Mouse (Mus musculus): Measurements from ENCODE around the gene Tcap. TPM values are rescaled to one million over a fixed set of nuclear protein-coding genes. Genes with fewer than 3 reads are reported as not detected.

Tcap gene
- total RNA-seq, 1 experiment = 0.45 TPM

DNA sequence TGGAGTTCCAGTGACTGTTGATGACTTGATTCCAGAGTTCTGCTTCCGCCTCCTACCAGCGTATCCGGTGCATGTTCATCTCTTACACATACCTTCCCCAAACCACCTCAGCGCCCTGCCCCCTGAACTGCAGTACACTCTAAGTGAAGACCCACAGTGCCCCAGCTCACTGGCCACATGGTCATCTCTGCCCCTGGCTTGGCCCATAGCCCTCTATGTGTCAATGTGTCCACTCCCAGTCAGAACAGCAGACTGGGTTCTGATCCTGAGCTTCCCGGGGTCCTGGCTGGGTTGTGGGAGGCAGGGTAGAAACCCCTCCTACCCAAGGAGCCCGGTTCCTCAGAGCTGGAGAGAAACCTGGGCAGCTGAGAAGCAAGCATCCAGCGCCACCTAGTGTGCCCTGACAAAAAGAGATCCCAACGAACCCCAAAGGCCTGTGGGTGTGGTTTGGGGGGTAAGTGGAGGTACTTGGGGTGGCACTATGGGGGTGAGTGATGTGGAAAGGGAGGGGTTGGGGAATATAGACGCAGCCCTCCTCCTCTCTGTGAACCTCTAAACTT lies 5.7 kb downstream of the Tcap start:
- Histone ChIP-seq H3K36me3 (ENCODE audit: control insufficient read depth, insufficient read depth, low read length, poor library complexity, severe bottlenecking) (no peaks in the 10 kb centered on the region), H3K9ac (ENCODE audit: insufficient read depth, low read depth, low read length, poor library complexity, severe bottlenecking) (no peak overlapping the region), H3K27ac (ENCODE audit: insufficient read depth, low read depth, low read length, poor library complexity, severe bottlenecking) (no peak overlapping the region), H3K4me1 (ENCODE audit: control insufficient read depth in 2 of 2, insufficient read depth in 2 of 2, low read length in 2 of 2, poor library complexity in 1 of 2) (peaks cover 0 to 31% of the 10 kb centered on the region in 2 experiments; a peak in 1 of 4 replicates), H3K9me3 (ENCODE audit: control insufficient read depth, insufficient read depth, low read depth, low read length) (no peaks in the 10 kb centered on the region), H3K4me3 (ENCODE audit: insufficient read depth in 1 of 2, low read depth in 1 of 2, low read length in 2 of 2, poor library complexity in 1 of 2, severe bottlenecking in 1 of 2) (no peak overlapping the region)
- TF ChIP-seq CHD2 (IDR thresholded peaks at IDR 0.05; ENCODE audit: low read depth, low read length) = no peak
- no peak for TF ChIP-seq MAFK (IDR thresholded peaks at IDR 0.05; ENCODE audit: insufficient read depth, low read depth, low read length)
- no peak for TF ChIP-seq HCFC1 (IDR thresholded peaks at IDR 0.05; ENCODE audit: borderline replicate concordance, insufficient read depth, low read length)
- no peak for TF ChIP-seq ZC3H11A (IDR thresholded peaks at IDR 0.05; ENCODE audit: borderline replicate concordance, low read depth, low read length)
- no peak for TF ChIP-seq ZNF384 (IDR thresholded peaks at IDR 0.05; ENCODE audit: low read depth, low read length)
- in situ Hi-C loops (cut with MboI; ENCODE audit: low sequenced_read_pairs in 2 of 2, unreplicated experiment in 2 of 2) = no loop called here
- DNase-seq (ENCODE audit: low read depth, low spot score) = no peak

DNA sequence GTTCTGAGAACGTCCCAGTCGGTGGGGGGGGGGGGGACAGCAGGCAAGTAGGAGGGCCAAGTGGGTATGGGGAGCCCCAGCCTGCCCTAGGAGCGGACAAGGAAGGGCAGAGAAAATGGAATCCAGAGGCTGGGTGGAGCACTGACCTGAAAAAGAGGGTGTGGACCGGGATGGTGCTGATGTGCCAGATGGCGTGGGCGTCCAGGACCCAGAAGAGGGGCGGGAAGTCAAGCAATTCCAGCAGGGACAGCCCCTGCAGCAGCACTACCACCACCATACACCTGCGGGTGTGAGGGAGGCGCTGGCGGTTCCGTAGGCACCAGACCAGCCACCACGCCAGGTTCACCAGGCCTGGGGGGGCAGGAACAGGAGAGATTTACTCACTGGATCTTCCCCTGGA lies 6.5 kb downstream of the Tcap start:
- Histone ChIP-seq H3K9me3 (ENCODE audit: control insufficient read depth, insufficient read depth, low read depth, low read length) (no peaks in the 10 kb centered on the region), H3K4me3 (ENCODE audit: insufficient read depth in 1 of 2, low read depth in 1 of 2, low read length in 2 of 2, poor library complexity in 1 of 2, severe bottlenecking in 1 of 2) (no peak overlapping the region), H3K9ac (ENCODE audit: insufficient read depth, low read depth, low read length, poor library complexity, severe bottlenecking) (no peak overlapping the region), H3K4me1 (ENCODE audit: control insufficient read depth in 2 of 2, insufficient read depth in 2 of 2, low read length in 2 of 2, poor library complexity in 1 of 2) (peaks cover 0 to 31% of the 10 kb centered on the region in 2 experiments; a peak in 1 of 4 replicates), H3K27ac (ENCODE audit: insufficient read depth, low read depth, low read length, poor library complexity, severe bottlenecking) (no peak overlapping the region), H3K36me3 (ENCODE audit: control insufficient read depth, insufficient read depth, low read length, poor library complexity, severe bottlenecking) (no peaks in the 10 kb centered on the region)
- in situ Hi-C loops (cut with MboI; ENCODE audit: low sequenced_read_pairs in 2 of 2, unreplicated experiment in 2 of 2) = no loop called here
- no peak for DNase-seq (ENCODE audit: low read depth, low spot score)
- TF ChIP-seq ZNF384 (IDR thresholded peaks at IDR 0.05; ENCODE audit: low read depth, low read length) (no peak), ZC3H11A (IDR thresholded peaks at IDR 0.05; ENCODE audit: borderline replicate concordance, low read depth, low read length) (no peak), HCFC1 (IDR thresholded peaks at IDR 0.05; ENCODE audit: borderline replicate concordance, insufficient read depth, low read length) (no peak), CHD2 (IDR thresholded peaks at IDR 0.05; ENCODE audit: low read depth, low read length) (no peak), MAFK (IDR thresholded peaks at IDR 0.05; ENCODE audit: insufficient read depth, low read depth, low read length) (no peak)

GRCm38 (mm10) chr11:98392034-98392433 lies 8.4 kb downstream of the Tcap start:
- no peak overlapping the region for H3K9ac ChIP-seq (ENCODE audit: insufficient read depth, low read depth, low read length, poor library complexity, severe bottlenecking)

DNA sequence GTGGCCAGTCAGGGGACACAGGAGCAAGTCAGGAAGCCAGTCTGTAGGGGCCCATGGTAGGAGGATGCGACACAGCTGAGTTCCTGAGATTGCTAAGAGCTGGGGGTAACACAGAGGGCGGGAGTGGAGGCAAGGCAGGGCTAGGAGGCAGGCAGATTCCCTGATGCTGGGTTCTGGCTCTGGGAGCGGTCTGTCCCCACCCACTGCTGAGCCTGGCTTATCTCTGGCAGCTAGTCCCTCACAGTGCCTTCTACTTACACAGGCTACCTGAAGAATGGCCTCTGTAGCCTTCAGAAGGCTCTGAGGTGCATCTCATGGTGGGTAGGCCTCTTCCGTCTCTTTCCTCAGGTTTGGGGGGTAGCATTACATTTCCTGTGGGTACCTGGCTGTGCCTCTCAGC lies 9.0 kb downstream of the Tcap start:
- no peaks in the 10 kb centered on the region for H3K36me3 ChIP-seq (ENCODE audit: control insufficient read depth, insufficient read depth, low read length, poor library complexity, severe bottlenecking)
- peak overlapping the region in 1 of 2 experiments; percentile 26; a peak in 2 of 4 replicates for H3K4me3 ChIP-seq (ENCODE audit: insufficient read depth in 1 of 2, low read depth in 1 of 2, low read length in 2 of 2, poor library complexity in 1 of 2, severe bottlenecking in 1 of 2)
- no peak overlapping the region for H3K9ac ChIP-seq (ENCODE audit: insufficient read depth, low read depth, low read length, poor library complexity, severe bottlenecking)
- in situ Hi-C loops (cut with MboI; ENCODE audit: low sequenced_read_pairs in 2 of 2, unreplicated experiment in 2 of 2) = no loop called here
- H3K4me1 ChIP-seq (ENCODE audit: control insufficient read depth in 2 of 2, insufficient read depth in 2 of 2, low read length in 2 of 2, poor library complexity in 1 of 2) = peaks cover 0 to 28% of the 10 kb centered on the region in 2 experiments; a peak in 1 of 4 replicates
- no peaks in the 10 kb centered on the region for H3K9me3 ChIP-seq (ENCODE audit: control insufficient read depth, insufficient read depth, low read depth, low read length)
- H3K27ac ChIP-seq (ENCODE audit: insufficient read depth, low read depth, low read length, poor library complexity, severe bottlenecking) = 0 out of 2 replicates have a peak overlapping the region, but pooled peaks have one; percentile 5
- no peak for DNase-seq (ENCODE audit: low read depth, low spot score)
- TF ChIP-seq HCFC1 (IDR thresholded peaks at IDR 0.05; ENCODE audit: borderline replicate concordance, insufficient read depth, low read length) (no peak), CHD2 (IDR thresholded peaks at IDR 0.05; ENCODE audit: low read depth, low read length) (no peak), ZNF384 (IDR thresholded peaks at IDR 0.05; ENCODE audit: low read depth, low read length) (no peak), ZC3H11A (IDR thresholded peaks at IDR 0.05; ENCODE audit: borderline replicate concordance, low read depth, low read length) (no peak), MAFK (IDR thresholded peaks at IDR 0.05; ENCODE audit: insufficient read depth, low read depth, low read length) (no peak)

More at GRCm38 (mm10) chr11:98392034-98392433, 8.4 kb downstream of the Tcap start:
- peaks cover 0 to 29% of the 10 kb centered on the region in 2 experiments; a peak in 1 of 4 replicates for H3K4me1 ChIP-seq (ENCODE audit: control insufficient read depth in 2 of 2, insufficient read depth in 2 of 2, low read length in 2 of 2, poor library complexity in 1 of 2)
- no peak for TF ChIP-seq ZNF384 (IDR thresholded peaks at IDR 0.05; ENCODE audit: low read depth, low read length)
- TF ChIP-seq CHD2 (IDR thresholded peaks at IDR 0.05; ENCODE audit: low read depth, low read length) = no peak
- TF ChIP-seq HCFC1 (IDR thresholded peaks at IDR 0.05; ENCODE audit: borderline replicate concordance, insufficient read depth, low read length) = no peak
- TF ChIP-seq MAFK (IDR thresholded peaks at IDR 0.05; ENCODE audit: insufficient read depth, low read depth, low read length) = no peak
- no peak for DNase-seq (ENCODE audit: low read depth, low spot score)
- H3K36me3 ChIP-seq (ENCODE audit: control insufficient read depth, insufficient read depth, low read length, poor library complexity, severe bottlenecking) = no peaks in the 10 kb centered on the region
- peak overlapping the region in 1 of 2 experiments; percentile 26; a peak in 2 of 4 replicates for H3K4me3 ChIP-seq (ENCODE audit: insufficient read depth in 1 of 2, low read depth in 1 of 2, low read length in 2 of 2, poor library complexity in 1 of 2, severe bottlenecking in 1 of 2)
- no peaks in the 10 kb centered on the region for H3K9me3 ChIP-seq (ENCODE audit: control insufficient read depth, insufficient read depth, low read depth, low read length)
- no peak overlapping the region for H3K27ac ChIP-seq (ENCODE audit: insufficient read depth, low read depth, low read length, poor library complexity, severe bottlenecking)
- in situ Hi-C loops (cut with MboI; ENCODE audit: low sequenced_read_pairs in 2 of 2, unreplicated experiment in 2 of 2) = no loop called here
